Mouse (Mus musculus): ENCODE results near the gene Lin54. TPM values are rescaled to one million over a fixed set of nuclear protein-coding genes. Genes with fewer than 3 reads are reported as not detected.

Lin54 gene
- total RNA-seq, 2 experiments from 2014 or later: 3.2 to 4.9 TPM

DNA sequence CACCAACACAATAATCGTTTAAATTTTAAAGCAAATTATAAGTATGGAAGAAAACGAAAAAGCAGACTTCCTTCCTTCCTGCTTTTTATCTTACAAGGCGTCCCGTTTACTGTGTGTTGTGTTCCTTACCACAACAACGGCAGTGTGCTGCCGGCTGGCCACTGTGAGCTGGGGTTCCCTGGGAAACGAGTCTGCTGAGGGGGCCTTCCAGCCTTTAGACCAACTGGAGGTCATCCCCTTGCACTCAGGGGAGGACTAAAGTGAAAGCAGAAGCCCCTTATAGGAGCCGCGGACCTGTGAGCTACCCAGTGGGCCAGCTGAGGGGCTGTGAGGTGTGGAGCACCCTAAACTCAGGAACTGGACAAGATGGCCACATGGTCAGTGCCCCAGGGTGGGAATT, 22.8 kb downstream of the Lin54 start:
- DNase-seq: no peak
- intact Hi-C loops (cut with DNase I): no loop called here
- no peak overlapping the region for H3K27ac ChIP-seq
- no peak overlapping the region for H3K4me3 ChIP-seq
- no peak for TF ChIP-seq CTCF (IDR thresholded peaks at IDR 0.05)

DNA sequence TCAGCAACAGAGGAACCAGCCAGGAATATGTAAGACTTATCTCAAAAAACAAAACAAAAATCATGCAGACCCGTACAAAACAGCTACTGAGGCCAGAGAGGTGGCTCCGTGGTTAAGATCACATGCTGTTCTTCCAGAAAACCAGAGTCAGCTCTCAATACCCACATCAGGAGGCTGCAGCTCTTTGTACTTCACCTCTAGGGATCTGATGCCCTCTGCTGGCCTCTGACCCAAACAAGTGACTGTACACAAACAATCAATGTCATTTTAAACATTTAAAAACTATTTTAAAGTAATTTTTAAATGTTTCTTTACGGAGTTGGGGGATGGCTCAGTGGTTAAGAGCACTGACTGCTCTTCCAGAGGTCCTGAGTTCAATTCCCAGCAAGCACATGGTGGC, 24.1 kb downstream of the Lin54 start:
- no peak for TF ChIP-seq CTCF (IDR thresholded peaks at IDR 0.05)
- intact Hi-C loops (cut with DNase I): no loop called here
- DNase-seq: no peak
- Histone ChIP-seq H3K4me3 (no peak overlapping the region), H3K27ac (no peak overlapping the region)

- no peak for DNase-seq
- Histone ChIP-seq H3K4me3 (no peak overlapping the region), H3K27ac (no peak overlapping the region)
- TF ChIP-seq CTCF (IDR thresholded peaks at IDR 0.05): no peak
- intact Hi-C loops (cut with DNase I): no loop called here
Observed at GRCm38 (mm10) chr5:100467336-100467735, 33.1 kb downstream of the Lin54 start.

DNA sequence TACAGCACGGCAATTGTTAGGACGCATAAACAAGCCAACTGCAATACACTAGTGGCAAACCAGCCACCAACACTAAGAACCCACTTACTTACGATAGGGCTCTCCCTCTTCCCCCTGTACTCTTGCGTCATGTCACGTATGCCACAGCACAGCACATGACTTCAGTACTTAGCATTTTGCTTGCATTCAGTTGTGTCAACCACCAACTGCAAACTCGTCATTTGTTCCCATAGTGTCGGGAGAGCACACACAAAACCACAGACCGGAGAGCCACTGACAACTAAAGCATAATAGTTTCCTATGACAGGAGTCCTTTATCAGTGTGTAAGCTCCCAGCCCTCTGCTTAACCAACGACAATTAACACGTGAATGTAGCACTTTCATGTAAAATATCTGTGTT, 33.8 kb downstream of the Lin54 start:
- intact Hi-C loops (cut with DNase I): no loop called here
- no peak for TF ChIP-seq CTCF (IDR thresholded peaks at IDR 0.05)
- H3K27ac ChIP-seq: no peak overlapping the region
- H3K4me3 ChIP-seq: no peak overlapping the region
- no peak for DNase-seq

DNA sequence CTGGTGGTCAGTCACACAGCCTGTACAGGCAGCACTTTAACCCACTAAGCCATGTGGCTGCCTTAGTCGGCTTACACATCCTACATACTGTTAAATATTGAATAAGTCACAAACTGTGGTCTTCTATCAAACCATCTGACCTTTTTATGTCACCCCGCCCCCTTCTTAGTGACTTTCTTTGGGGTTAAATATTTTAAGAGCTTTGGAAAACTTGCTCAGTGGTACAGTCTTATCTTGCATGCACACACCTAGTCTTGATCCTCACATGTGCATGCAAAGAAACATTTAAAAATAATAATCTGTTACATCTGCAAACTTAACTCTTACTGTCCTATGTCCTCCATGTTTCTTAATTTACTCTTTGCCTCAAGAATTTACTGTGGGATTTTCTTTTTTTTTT, 38.1 kb downstream of the Lin54 start:
- no peak for TF ChIP-seq CTCF (IDR thresholded peaks at IDR 0.05)
- H3K4me3 ChIP-seq: no peak overlapping the region
- no peak for DNase-seq
- no peak overlapping the region for H3K27ac ChIP-seq
- intact Hi-C loops (cut with DNase I): no loop called here

DNA sequence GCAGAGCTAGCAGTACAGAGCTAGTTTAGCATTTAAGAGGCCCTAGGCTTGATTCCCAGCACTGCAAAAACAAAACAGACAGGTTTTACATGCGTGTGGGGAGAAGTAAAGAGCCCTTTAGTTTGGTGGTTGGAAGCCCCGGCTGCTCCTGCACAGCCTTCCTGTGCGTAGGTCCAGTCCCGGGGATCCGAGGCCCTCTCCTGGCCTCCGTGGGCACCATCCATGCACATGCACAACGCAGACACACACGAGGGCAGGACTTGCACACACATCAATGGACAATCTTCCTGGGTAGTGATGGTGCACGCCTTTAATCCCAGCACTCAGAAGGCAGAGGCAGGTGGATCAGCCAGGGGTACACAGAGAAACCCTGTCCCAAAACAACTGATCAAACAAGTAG, 38.9 kb downstream of the Lin54 start:
- no peak for DNase-seq
- H3K27ac ChIP-seq: no peak overlapping the region
- intact Hi-C loops (cut with DNase I): no loop called here
- H3K4me3 ChIP-seq: no peak overlapping the region
- TF ChIP-seq CTCF (IDR thresholded peaks at IDR 0.05): no peak

DNA sequence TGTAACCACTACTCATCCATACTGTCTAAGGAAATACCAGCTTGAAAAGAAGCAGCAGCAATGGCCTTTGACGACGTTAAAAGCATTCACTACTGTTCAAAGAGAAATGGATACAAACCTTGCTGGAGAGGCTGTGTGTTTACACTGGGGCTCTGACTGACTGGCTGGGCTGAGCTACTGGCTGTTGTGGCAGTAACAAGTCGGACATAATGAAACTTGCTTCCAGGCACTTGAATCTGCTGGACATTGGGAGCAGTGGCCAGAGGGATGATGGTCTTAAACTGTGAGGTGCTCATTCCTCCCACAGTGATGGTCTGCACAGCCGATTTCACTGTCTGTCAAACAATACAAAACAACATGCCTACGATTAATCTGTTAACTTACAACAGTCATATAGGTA, 41.0 kb downstream of the Lin54 start:
- DNase-seq: no peak
- Histone ChIP-seq H3K4me3 (no peak overlapping the region), H3K27ac (no peak overlapping the region)
- intact Hi-C loops (cut with DNase I): no loop called here
- TF ChIP-seq CTCF (IDR thresholded peaks at IDR 0.05): no peak

DNA sequence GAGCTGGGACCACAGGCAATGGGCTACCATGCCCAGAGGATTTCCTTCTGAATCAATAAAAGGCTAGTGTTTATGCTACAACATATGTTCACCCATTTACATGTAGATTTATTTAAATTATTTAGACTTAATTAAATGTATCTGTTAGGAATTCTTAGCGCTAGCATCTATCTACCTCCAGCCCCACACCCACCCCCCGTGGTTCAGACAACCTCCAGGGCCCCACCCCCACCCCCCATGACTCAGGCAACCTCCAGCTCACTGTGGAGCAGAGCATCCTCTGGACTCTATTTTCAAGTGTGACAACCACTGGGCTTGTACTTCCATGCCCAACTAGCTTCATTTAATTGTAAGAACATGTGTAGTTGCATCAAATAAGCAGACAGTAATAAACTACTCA, 48.6 kb downstream of the Lin54 start:
- no peak overlapping the region for H3K4me3 ChIP-seq
- DNase-seq: no peak
- intact Hi-C loops (cut with DNase I): no loop called here
- TF ChIP-seq CTCF (IDR thresholded peaks at IDR 0.05): no peak
- H3K27ac ChIP-seq: no peak overlapping the region

DNA sequence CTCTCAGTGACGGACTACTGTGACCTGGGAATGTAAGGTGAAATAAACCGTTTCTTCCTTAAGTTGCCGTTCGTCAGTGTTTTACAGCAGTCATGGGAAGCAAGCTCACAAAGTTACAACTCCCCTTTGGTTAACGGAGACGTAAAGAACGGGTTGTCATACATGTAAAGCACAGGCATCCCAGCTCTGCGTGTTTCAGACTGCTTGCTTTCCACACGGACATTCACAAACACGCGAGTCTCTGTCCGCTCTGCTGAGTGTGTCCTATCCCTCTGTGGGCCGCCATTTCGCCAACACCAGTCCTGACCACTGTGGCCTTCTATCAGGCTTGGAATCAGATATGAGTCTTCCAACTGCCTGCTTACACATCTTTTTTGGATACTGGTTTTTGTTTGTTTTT, 61.6 kb downstream of the Lin54 start:
- Histone ChIP-seq H3K27ac (no peak overlapping the region), H3K4me3 (no peak overlapping the region)
- no peak for DNase-seq
- intact Hi-C loops (cut with DNase I): no loop called here
- TF ChIP-seq CTCF (IDR thresholded peaks at IDR 0.05): no peak

DNA sequence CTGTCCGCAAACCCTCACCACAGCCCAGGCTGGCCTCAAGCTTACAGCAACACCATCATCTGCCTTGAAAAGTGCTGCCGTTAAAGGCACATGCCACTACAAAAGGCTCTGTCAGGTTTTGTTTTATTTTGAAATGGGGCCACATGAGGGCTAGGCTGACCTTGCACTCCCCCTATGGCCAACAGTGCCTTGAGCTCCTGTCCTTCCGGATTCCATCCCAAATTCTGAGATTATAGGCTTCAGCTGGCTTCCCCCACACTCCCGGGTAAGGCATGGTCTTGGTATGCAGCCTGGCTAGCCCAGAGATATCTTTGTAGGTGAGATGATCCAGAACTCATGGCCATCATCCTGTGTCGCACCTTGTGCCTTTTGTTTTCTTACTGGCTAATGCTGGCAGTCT, 62.5 kb downstream of the Lin54 start:
- TF ChIP-seq CTCF (IDR thresholded peaks at IDR 0.05): no peak
- no peak for DNase-seq
- Histone ChIP-seq H3K27ac (no peak overlapping the region), H3K4me3 (no peak overlapping the region)
- intact Hi-C loops (cut with DNase I): no loop called here

- DNase-seq: no peak
- peak; percentile 10; the same call in 1 of the 2 replicates for TF ChIP-seq CTCF (IDR thresholded peaks at IDR 0.05)
- intact Hi-C loops (cut with DNase I): no loop called here
- Histone ChIP-seq H3K4me3 (no peak overlapping the region), H3K27ac (no peak overlapping the region)
Observed at GRCm38 (mm10) chr5:100437086-100437485, 63.4 kb downstream of the Lin54 start.

DNA sequence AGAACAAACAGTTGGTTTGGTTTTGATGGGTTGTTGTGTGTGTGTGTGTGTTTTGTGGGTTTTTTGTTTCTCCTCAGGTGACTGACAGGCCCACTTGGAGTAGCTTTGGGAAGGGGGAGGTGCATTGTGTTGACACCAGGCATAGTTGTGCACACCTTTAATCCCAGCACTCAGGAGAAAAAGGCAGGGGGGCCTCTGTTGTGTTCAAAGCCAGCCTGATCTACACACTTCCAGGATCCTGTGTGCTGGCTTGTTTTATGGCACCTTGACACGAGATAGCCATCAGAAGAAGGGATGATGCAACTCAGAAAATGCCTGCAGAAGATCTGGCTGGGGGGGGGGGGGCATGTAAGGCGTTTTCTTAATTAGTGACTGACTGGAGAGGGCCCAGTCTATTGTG, 69.5 kb downstream of the Lin54 start:
- no peak for TF ChIP-seq CTCF (IDR thresholded peaks at IDR 0.05)
- intact Hi-C loops (cut with DNase I): no loop called here
- H3K27ac ChIP-seq: no peak overlapping the region
- H3K4me3 ChIP-seq: no peak overlapping the region
- DNase-seq: no peak

- intact Hi-C loops (cut with DNase I): no loop called here
- Histone ChIP-seq H3K27ac (peak overlapping the region; percentile 94), H3K4me3 (peak overlapping the region; percentile 92)
- no peak for DNase-seq
- TF ChIP-seq CTCF (IDR thresholded peaks at IDR 0.05): no peak
Observed at GRCm38 (mm10) chr5:100430076-100430390, 70.4 kb downstream of the Lin54 start.

- Histone ChIP-seq H3K4me3 (peak overlapping the region; percentile 92), H3K27ac (peak overlapping the region; percentile 94)
- peak; percentile 97 for DNase-seq
- TF ChIP-seq CTCF (IDR thresholded peaks at IDR 0.05): no peak
- intact Hi-C loops (cut with DNase I): no loop called here
Observed at GRCm38 (mm10) chr5:100429344-100430075, 70.9 kb downstream of the Lin54 start.
